ENCODE assay signal across 25 mouse cellular contexts in the genomic region with DNA sequence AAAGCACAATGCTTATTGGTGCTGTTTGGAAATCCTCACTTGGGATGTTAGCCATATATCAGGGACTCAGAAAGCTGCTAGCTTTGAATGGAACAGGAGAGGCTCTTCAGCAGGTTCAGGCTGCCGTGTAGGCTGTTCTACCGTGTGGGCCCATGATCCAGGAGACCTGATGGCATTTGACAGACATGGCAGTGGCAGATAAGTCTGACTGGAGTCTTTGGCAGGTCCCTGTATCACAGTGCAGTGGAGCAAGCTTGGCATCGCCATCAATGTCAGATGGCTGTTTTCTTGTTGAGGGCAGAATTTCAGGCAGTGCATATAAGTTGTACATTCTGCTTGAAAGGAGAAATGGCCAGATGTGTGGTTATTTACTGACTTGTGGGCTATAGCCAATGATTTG.
"Had no signal": no experiment of that assay in that cellular context is flagged by ENCODE, and none has a peak within 500 bp of the region (broad histone marks: within the 10 kb centered on the region; RNA-seq: fewer than 3 reads in every experiment).

No protein-coding gene starts in this region.

- ATAC-seq: forebrain, embryonic 13.5 days; forebrain, embryonic 14.5 days; forebrain, embryonic 15.5 days; forebrain, embryonic 16.5 days; forebrain, postnatal 0 days had no signal

- DNase-seq: cerebellum, adult 18-20 months; cerebellum, adult 2 months; cerebellum, adult 9-10 months; cerebellum, postnatal 25 days; cerebellum, postnatal 36 days; embryo, embryonic 11 days; forebrain, postnatal 0 days; gastrocnemius, adult 2 months; gastrocnemius, postnatal 10 days; gastrocnemius, postnatal 14 days; gastrocnemius, postnatal 25 days; gastrocnemius, postnatal 36 days; heart, adult 18-20 months; heart, adult 2 months had no signal

- H3K4me1 ChIP-seq: embryonic facial prominence, embryonic 12.5 days; embryonic facial prominence, embryonic 13.5 days; embryonic facial prominence, embryonic 15.5 days; forebrain, embryonic 10.5 days; forebrain, embryonic 13.5 days; forebrain, embryonic 15.5 days had no signal

- H3K27ac ChIP-seq: embryonic facial prominence, embryonic 10.5 days; embryonic facial prominence, embryonic 12.5 days; embryonic facial prominence, embryonic 13.5 days; embryonic facial prominence, embryonic 15.5 days; forebrain, embryonic 10.5 days; forebrain, embryonic 12.5 days; forebrain, embryonic 13.5 days; forebrain, embryonic 15.5 days; gastrocnemius, adult 2 months; heart, adult 2 months had no signal

- H3K27me3 ChIP-seq: embryonic facial prominence, embryonic 12.5 days; embryonic facial prominence, embryonic 13.5 days; embryonic facial prominence, embryonic 15.5 days; forebrain, embryonic 12.5 days; forebrain, embryonic 13.5 days; forebrain, embryonic 15.5 days had no signal

- H3K4me2 ChIP-seq: embryonic facial prominence, embryonic 12.5 days; embryonic facial prominence, embryonic 13.5 days; embryonic facial prominence, embryonic 15.5 days; forebrain, embryonic 12.5 days; forebrain, embryonic 13.5 days; forebrain, embryonic 15.5 days had no signal

- H3K4me3 ChIP-seq: embryonic facial prominence, embryonic 10.5 days; embryonic facial prominence, embryonic 12.5 days; embryonic facial prominence, embryonic 13.5 days; embryonic facial prominence, embryonic 15.5 days; erythroblast, embryonic 14.5 days; forebrain, embryonic 10.5 days; forebrain, embryonic 12.5 days; forebrain, embryonic 13.5 days; forebrain, embryonic 15.5 days; gastrocnemius, adult 2 months; heart, adult 2 months had no signal

- H3K9ac ChIP-seq: embryonic facial prominence, embryonic 12.5 days; embryonic facial prominence, embryonic 13.5 days; embryonic facial prominence, embryonic 15.5 days; forebrain, embryonic 12.5 days; forebrain, embryonic 13.5 days; forebrain, embryonic 15.5 days; forebrain, postnatal 0 days had no signal

- H3K9me3 ChIP-seq: embryonic facial prominence, embryonic 10.5 days; embryonic facial prominence, embryonic 12.5 days; embryonic facial prominence, embryonic 13.5 days; embryonic facial prominence, embryonic 15.5 days; forebrain, embryonic 10.5 days; forebrain, embryonic 12.5 days; forebrain, embryonic 13.5 days; forebrain, embryonic 15.5 days had no signal
